In the genomic region with DNA sequence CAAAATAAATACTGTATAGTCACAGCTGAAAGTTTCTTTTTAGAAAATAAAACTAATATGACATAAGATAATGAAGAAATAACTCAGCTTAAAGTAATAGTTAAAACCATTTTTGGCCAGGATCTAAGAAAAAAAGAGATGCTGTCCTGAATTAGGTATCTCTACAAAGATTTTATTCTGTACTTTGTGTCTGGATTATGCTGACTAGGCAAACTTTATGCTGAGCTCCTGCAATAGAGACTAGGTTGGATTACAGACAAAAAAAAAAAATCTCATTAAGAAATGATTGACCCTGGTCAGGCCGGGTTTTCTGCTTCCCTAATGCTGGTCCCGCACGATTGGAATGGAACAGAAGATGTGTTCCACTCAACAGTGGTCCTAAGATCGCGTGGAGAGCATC, we compare ENCODE assay signal across 18 mouse cellular contexts.
A peak's percentile ranks its signal among the peaks of the same experiment; 100 is the strongest.
DNase-seq lines count a peak whose midpoint lies in the region; TF ChIP-seq lines count a peak whose summit lies in the region.
"Had no signal": no experiment of that assay in that cellular context is flagged by ENCODE, and none has a peak within 500 bp of the region (broad histone marks: within the 10 kb centered on the region; RNA-seq: fewer than 3 reads in every experiment).

No protein-coding gene starts in this region.

- no peak overlapping the region for H3K4me2 ChIP-seq in CH12.LX (ENCODE audit: insufficient read depth, low read depth, poor library complexity, severe bottlenecking)

- dilution Hi-C loops in CH12.LX (cut with MboI; ENCODE audit: extremely low pct_ligation_motif_present, extremely low pct_unique_long_range_greater_than_20kb, low sequenced_read_pairs): no loop called here

- H3K36me3 ChIP-seq in CH12.LX (replicated peaks in 1 of 2; ENCODE audit: control insufficient read depth in 1 of 2, insufficient read depth in 1 of 2, low read length in 1 of 2) (no peaks in the 10 kb centered on the region), ES-E14 (ENCODE audit: control insufficient read depth, insufficient read depth, low read length, poor library complexity, severe bottlenecking) (no peaks in the 10 kb centered on the region)
- H3K36me3 ChIP-seq: G1E had no signal

- in situ Hi-C loops in CH12.LX (cut with MboI; ENCODE audit: low pct_ligation_motif_present, low pct_unique_long_range_greater_than_20kb, low sequenced_read_pairs) (no loop called here), ES-E14 (cut with MboI; ENCODE audit: low sequenced_read_pairs in 2 of 2, unreplicated experiment in 2 of 2) (no loop called here)

- H3K27me3 ChIP-seq in CH12.LX (replicated peaks): no peaks in the 10 kb centered on the region
- H3K27me3 ChIP-seq: Patski had no signal

- WGBS in lung, adult 2 months: 82% methylated on average over 5 of the region's 5 CpGs

- TF ChIP-seq POLR2A in CH12.LX (IDR thresholded peaks at IDR 0.05; ENCODE audit: low read depth, low read length): no peak
- TF ChIP-seq POLR2A in lung, adult 2 months (IDR thresholded peaks at IDR 0.05; ENCODE audit: borderline replicate concordance, extremely low read depth, low read depth, low read length): no peak

- no peak for TF ChIP-seq CTCF in CH12.LX (conservative IDR thresholded peaks at IDR 0.05 in 1 of 2, IDR thresholded peaks at IDR 0.05 in 1 of 2; ENCODE audit: low read depth in 2 of 2, low read length in 2 of 2)
- TF ChIP-seq CTCF in lung, adult 2 months (IDR thresholded peaks at IDR 0.05; ENCODE audit: insufficient read depth, low read length): no peak

- H3K79me2 ChIP-seq in CH12.LX (replicated peaks; ENCODE audit: control insufficient read depth, extremely low read depth, insufficient read depth, poor library complexity, severe bottlenecking): no peaks in the 10 kb centered on the region

- H3K9ac ChIP-seq in CH12.LX (ENCODE audit: insufficient read depth, low read depth) (no peak overlapping the region), ES-E14 (ENCODE audit: insufficient read depth, low read depth, low read length, poor library complexity, severe bottlenecking) (no peak overlapping the region)

- H3K4me3 ChIP-seq in CH12.LX (replicated peaks in 1 of 3; ENCODE audit: low read depth in 2 of 3, low read length in 2 of 3, poor library complexity in 1 of 3): no peak overlapping the region
- no peak overlapping the region for H3K4me3 ChIP-seq in ES-E14 (ENCODE audit: insufficient read depth in 1 of 2, low read depth in 1 of 2, low read length in 2 of 2, poor library complexity in 1 of 2, severe bottlenecking in 1 of 2)
- no peak overlapping the region for H3K4me3 ChIP-seq in lung, adult 2 months (replicated peaks; ENCODE audit: extremely low read depth, low read depth, low read length)

- H3K4me1 ChIP-seq in CH12.LX (ENCODE audit: control insufficient read depth in 1 of 2, insufficient read depth in 2 of 2) (no peaks in the 10 kb centered on the region), ES-E14 (ENCODE audit: control insufficient read depth in 2 of 2, insufficient read depth in 2 of 2, low read length in 2 of 2, poor library complexity in 1 of 2) (no peaks in the 10 kb centered on the region)
- no peaks in the 10 kb centered on the region for H3K4me1 ChIP-seq in lung, adult 2 months (ENCODE audit: control insufficient read depth, insufficient read depth, low read length)

- TF ChIP-seq EP300 in CH12.LX (IDR thresholded peaks at IDR 0.05; ENCODE audit: low read length): no peak

- H3K9me3 ChIP-seq in CH12.LX (replicated peaks; ENCODE audit: low read length) (no peaks in the 10 kb centered on the region), ES-E14 (ENCODE audit: control insufficient read depth, insufficient read depth, low read depth, low read length) (no peaks in the 10 kb centered on the region)
- H3K9me3 ChIP-seq: G1E had no signal

- H3K27ac ChIP-seq in CH12.LX (ENCODE audit: insufficient read depth, low read depth): no peak overlapping the region
- H3K27ac ChIP-seq in ES-E14 (ENCODE audit: insufficient read depth, low read depth, low read length, poor library complexity, severe bottlenecking): no peak overlapping the region

- DNase-seq in CH12.LX (ENCODE audit: extremely low read depth) (no peak), ES-E14 (ENCODE audit: low read depth, low spot score) (no peak)
- no peak for DNase-seq in heart, postnatal 4 days
- DNase-seq in lung, adult 2 months: no peak
- DNase-seq: adrenal gland, adult 2 months; adrenal gland, adult 8-10 months; adrenal gland, postnatal 10 days; adrenal gland, postnatal 14 days; adrenal gland, postnatal 25 days; adrenal gland, postnatal 36 days; B cell, adult 2 months; cerebellum, adult 11 months; cerebellum, adult 11-12 months; cerebellum, adult 18-20 months; cerebellum, adult 2 months; cerebellum, adult 8-10 months had no signal

- TF ChIP-seq RAD21 in CH12.LX (IDR thresholded peaks at IDR 0.05; ENCODE audit: low read depth, low read length): no peak

TF ChIP-seq in CH12.LX, 34 proteins besides CTCF, POLR2A, EP300 and RAD21:
- no peak for TF ChIP-seq RCOR1 (conservative IDR thresholded peaks at IDR 0.05; ENCODE audit: low read depth, low read length)
- no peak for TF ChIP-seq MXI1 (IDR thresholded peaks at IDR 0.05; ENCODE audit: low read depth, low read length)
- no peak for TF ChIP-seq BHLHE40 (IDR thresholded peaks at IDR 0.05; ENCODE audit: low read depth, low read length)
- TF ChIP-seq USF1 (IDR thresholded peaks at IDR 0.05; ENCODE audit: low read depth, low read length): no peak
- no peak for TF ChIP-seq ELF1 (IDR thresholded peaks at IDR 0.05; ENCODE audit: low read depth, low read length)
- TF ChIP-seq MAFK (IDR thresholded peaks at IDR 0.05; ENCODE audit: insufficient replicate concordance, low read length): peak; percentile 68; the same call in 1 of the 2 replicates
- no peak for TF ChIP-seq GABPA (IDR thresholded peaks at IDR 0.05; ENCODE audit: insufficient replicate concordance, low read depth, low read length)
TF ChIP-seq in CH12.LX: peak in this region for 1.

TF ChIP-seq in ES-E14, 5 proteins besides CTCF, POLR2A, EP300 and RAD21:
- TF ChIP-seq MAFK (IDR thresholded peaks at IDR 0.05; ENCODE audit: insufficient read depth, low read depth, low read length): peak; percentile 57; the same call in 1 of the 2 replicates
- no peak for TF ChIP-seq ZC3H11A (IDR thresholded peaks at IDR 0.05; ENCODE audit: borderline replicate concordance, low read depth, low read length)
TF ChIP-seq in ES-E14: peak in this region for 1.
